Mouse (Mus musculus) C2C12 (cell line): ENCODE measurements around the gene Scgb1a1. TPM values are rescaled to one million over a fixed set of nuclear protein-coding genes. Genes with fewer than 3 reads are reported as not detected.
A peak's percentile ranks its signal among the peaks of the same experiment; 100 is the strongest.

Experiments
- H3K27me3 ChIP-seq: one replicate; pipeline ENCODE4 v1.6.1; 2011; ENCODE audit not compliant: control insufficient read depth, insufficient read depth, insufficient read length
- H3K36me3 ChIP-seq: one replicate; pipeline ENCODE4 v1.6.1; 2011; ENCODE audit not compliant: control insufficient read depth, insufficient read depth
- H3K4me3 ChIP-seq: one replicate; pipeline ENCODE4 v1.5.1; 2011; ENCODE audit warnings: mild to moderate bottlenecking, control low read depth; ENCODE audit not compliant: poor library complexity, insufficient read depth, severe bottlenecking
- H3K79me2 ChIP-seq: one replicate; pipeline ENCODE4 v1.6.1; 2011; ENCODE audit not compliant: control insufficient read depth, insufficient read depth
- H3K79me3 ChIP-seq: one replicate; pipeline ENCODE4 v1.6.1; 2011; ENCODE audit warnings: low read depth, control low read depth
- H3ac ChIP-seq: one replicate; pipeline ENCODE3; 2011; ENCODE audit warnings: low read depth; ENCODE audit not compliant: control insufficient read depth, insufficient read length
- CEBPB ChIP-seq: IDR thresholded peaks from one replicate; pipeline ENCODE4 v1.6.1; 2011; ENCODE audit warnings: low read depth, mild to moderate bottlenecking, control low read depth, moderate library complexity
- CTCF ChIP-seq: IDR thresholded peaks from one replicate; pipeline ENCODE4 v1.5.1; 2011; ENCODE audit not compliant: control insufficient read depth, insufficient read depth, insufficient read length
- FOSL1 ChIP-seq: IDR thresholded peaks from one replicate; pipeline ENCODE4 v1.8.0; 2011; ENCODE audit warnings: mild to moderate bottlenecking, low read length; ENCODE audit not compliant: poor library complexity, insufficient read depth, severe bottlenecking
- MAX ChIP-seq: IDR thresholded peaks from one replicate; pipeline ENCODE4 v1.6.1; 2011; ENCODE audit warnings: mild to moderate bottlenecking, control low read depth
- MYOD1 ChIP-seq: IDR thresholded peaks from one replicate; pipeline ENCODE4 v1.6.1; 2011; ENCODE audit warnings: low read depth; ENCODE audit not compliant: control insufficient read depth, insufficient read length
- MYOG ChIP-seq: IDR thresholded peaks from one replicate; pipeline ENCODE4 v1.6.1; 2011; ENCODE audit not compliant: control insufficient read depth, insufficient read length; ENCODE audit errors: extremely low read depth
- USF1 ChIP-seq: IDR thresholded peaks from one replicate; pipeline ENCODE4 v1.6.1; 2011; ENCODE audit warnings: low read depth, mild to moderate bottlenecking, control low read depth, moderate library complexity
- polyA plus RNA-seq: library from polyadenylated mRNA; unstranded; fragments of >200 nt; fragmentation: generic; extraction: Trizol; gene quantifications from one replicate; pipeline ENCODE4 v1.2.1, GENCODE M21; 2012; ENCODE audit warnings: missing spikeins

Scgb1a1 gene
- polyA plus RNA-seq, 1 experiment, result not detected

DNA sequence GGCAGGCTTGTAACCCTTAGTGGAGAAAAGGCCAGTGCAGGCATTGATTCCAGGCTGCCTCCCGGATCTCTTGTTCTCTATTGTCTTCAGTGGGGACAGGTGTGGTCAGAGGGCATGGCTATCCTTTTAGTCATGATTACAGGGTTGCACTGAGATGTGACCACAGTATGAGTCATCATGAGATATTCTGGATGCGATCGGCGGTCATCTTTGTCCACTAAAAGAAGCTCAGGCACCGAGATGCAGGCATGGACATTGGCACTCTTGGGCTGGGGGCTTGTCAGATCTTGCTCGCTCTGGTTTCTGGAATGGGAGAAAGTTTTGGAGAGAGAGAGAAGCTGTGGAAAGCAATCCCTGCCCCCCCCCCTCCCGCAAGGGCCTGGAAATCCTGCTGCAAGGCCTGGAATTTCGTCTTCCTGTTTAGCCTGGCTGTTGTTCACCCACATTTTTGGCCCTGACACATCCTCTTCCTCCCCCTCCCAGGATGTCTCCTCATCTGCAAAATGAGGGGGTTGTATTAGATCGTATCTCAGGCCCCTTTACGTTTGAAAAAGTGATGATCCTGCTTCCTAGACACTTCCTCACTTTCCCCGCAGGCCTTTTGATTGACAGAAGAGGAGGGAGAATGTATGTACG lies 13.9 kb downstream of the Scgb1a1 start:
- no peaks in the 10 kb centered on the region for H3K27me3 ChIP-seq
- H3K79me2 ChIP-seq, result no peaks in the 10 kb centered on the region
- no peaks in the 10 kb centered on the region for H3K36me3 ChIP-seq
- peak overlapping the region; percentile 31 for H3ac ChIP-seq
- H3K4me3 ChIP-seq, result no peak overlapping the region
- no peaks in the 10 kb centered on the region for H3K79me3 ChIP-seq
- peak; percentile 87 for TF ChIP-seq MYOD1
- TF ChIP-seq CEBPB, result peak; percentile 37
- peak; percentile 100 for TF ChIP-seq FOSL1
- TF ChIP-seq MAX, result no peak

DNA sequence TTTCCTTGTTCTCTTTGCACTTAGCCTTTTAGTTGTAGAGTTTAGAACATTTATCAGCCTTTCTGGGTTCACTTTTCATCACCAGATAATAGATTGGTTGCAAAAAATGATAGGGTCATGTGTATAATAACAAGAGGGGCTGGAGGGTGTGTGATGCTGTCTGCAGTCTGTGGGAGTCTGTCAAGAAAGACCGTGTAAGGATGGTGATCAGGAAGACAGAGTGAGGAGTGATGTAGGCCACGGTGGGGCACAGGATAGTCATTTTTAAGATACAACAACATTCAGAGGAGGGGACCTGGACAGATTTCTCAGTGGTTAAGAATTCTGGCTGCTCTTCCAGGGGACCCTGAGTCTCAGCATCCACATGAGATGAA lies 15.6 kb downstream of the Scgb1a1 start:
- Histone ChIP-seq H3K79me3 (no peaks in the 10 kb centered on the region), H3K27me3 (no peaks in the 10 kb centered on the region), H3K4me3 (no peak overlapping the region), H3K79me2 (no peaks in the 10 kb centered on the region), H3ac (no peak overlapping the region), H3K36me3 (no peaks in the 10 kb centered on the region)
- TF ChIP-seq USF1 (no peak), MAX (no peak), MYOG (no peak), CTCF (no peak), CEBPB (no peak), MYOD1 (no peak), FOSL1 (no peak)

DNA sequence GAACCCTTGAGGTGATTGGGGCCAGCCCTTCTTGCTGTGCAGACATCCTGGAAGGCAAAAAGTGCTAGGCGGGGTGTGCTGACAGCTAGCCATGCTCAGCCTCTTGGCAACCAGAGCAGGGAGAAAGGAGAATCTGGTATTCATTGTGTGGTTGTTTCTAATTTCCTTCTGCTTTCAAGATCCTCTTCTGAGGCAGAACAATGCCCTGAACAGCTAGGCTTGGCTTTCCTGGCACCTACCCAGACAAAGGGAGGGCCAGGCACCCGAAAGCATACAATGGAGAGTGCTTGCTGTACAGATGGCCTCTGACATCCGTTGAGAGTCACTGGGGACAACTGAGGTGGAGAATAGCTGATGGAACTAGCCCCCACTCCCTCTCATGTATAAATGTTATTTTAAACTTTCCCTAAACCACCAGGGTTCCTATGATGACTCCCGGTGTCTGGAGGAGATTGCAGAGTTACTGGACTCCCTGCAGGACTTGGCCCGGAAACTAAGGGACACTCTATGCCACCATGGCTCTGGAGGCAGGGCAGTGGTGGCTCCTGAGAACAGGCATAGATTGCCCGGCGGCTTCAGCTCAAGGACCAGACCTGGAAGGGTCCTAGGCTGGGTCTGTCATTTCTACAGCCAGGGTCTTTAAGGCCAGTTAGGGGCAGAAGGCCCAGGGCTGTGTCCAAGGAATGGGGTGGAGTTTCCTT lies 16.2 kb downstream of the Scgb1a1 start:
- Histone ChIP-seq H3K4me3 (no peak overlapping the region), H3K36me3 (no peaks in the 10 kb centered on the region), H3K27me3 (no peaks in the 10 kb centered on the region), H3ac (no peak overlapping the region), H3K79me3 (no peaks in the 10 kb centered on the region), H3K79me2 (no peaks in the 10 kb centered on the region)
- TF ChIP-seq MYOG, result no peak
- TF ChIP-seq MAX, result peak; percentile 13

DNA sequence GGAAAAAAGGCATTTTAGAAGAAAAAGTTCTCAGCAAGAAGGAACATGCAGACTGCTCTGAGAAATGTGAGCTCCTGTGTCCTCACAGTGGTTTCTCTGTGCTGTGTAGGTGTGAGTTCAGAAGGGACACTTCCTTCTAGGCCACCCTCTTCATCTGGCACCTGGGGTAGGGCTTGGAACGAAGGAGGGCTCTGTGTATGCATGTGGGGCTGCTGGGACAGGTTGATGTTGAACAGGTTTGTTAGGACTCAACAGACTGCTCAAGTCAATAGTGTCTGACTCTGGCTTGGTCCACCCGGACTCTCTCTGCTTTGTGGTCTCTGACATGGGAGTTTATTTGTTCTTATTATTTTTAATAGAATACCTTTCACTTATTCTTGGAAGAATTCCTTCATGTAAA lies 17.4 kb downstream of the Scgb1a1 start:
- no peak for TF ChIP-seq CEBPB
- no peak for TF ChIP-seq CTCF
- TF ChIP-seq FOSL1, result no peak
- no peak for TF ChIP-seq MYOG
- no peak for TF ChIP-seq MAX
- TF ChIP-seq MYOD1, result no peak
- no peak for TF ChIP-seq USF1

DNA sequence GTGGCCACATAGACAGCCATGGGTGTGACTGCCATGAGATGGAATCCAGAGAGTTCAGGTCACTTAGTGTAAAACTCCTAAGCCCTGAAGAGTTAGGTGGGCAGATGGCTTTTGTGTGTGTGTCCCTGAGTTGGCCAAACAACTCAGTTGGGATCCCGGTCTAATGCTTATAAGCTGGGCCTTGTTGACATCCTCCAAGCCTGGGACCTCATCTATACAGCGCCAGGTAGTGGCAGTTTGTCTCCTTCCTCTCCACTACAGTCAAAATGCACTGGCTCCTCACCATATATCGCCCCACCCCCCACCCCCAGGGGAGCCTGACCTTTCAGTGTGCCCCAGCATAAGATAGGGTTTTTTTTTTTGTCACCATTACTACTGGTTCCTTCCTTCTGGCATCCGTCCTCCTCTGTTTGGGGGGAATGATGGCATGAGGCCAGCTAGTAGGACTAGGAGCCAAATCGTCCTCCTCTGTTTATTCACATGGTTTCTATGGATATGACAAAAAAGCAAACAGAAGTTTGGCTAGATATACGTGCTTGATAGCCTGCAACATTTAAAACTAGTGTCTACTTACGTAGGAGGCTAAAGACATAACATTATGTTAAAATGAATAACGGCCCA lies 18.0 kb downstream of the Scgb1a1 start:
- Histone ChIP-seq H3ac (no peak overlapping the region), H3K4me3 (no peak overlapping the region), H3K79me3 (no peaks in the 10 kb centered on the region), H3K27me3 (no peaks in the 10 kb centered on the region), H3K36me3 (no peaks in the 10 kb centered on the region), H3K79me2 (no peaks in the 10 kb centered on the region)
- TF ChIP-seq FOSL1, result no peak
- TF ChIP-seq MYOG, result no peak
- no peak for TF ChIP-seq MYOD1
- TF ChIP-seq MAX, result no peak
- no peak for TF ChIP-seq CTCF
- TF ChIP-seq USF1, result no peak
- no peak for TF ChIP-seq CEBPB

More for the DNA sequence above, 17.4 kb downstream of the Scgb1a1 start:
- Histone ChIP-seq H3K4me3 (no peak overlapping the region), H3K27me3 (no peaks in the 10 kb centered on the region), H3K79me3 (no peaks in the 10 kb centered on the region), H3ac (no peak overlapping the region), H3K36me3 (no peaks in the 10 kb centered on the region), H3K79me2 (no peaks in the 10 kb centered on the region)

DNA sequence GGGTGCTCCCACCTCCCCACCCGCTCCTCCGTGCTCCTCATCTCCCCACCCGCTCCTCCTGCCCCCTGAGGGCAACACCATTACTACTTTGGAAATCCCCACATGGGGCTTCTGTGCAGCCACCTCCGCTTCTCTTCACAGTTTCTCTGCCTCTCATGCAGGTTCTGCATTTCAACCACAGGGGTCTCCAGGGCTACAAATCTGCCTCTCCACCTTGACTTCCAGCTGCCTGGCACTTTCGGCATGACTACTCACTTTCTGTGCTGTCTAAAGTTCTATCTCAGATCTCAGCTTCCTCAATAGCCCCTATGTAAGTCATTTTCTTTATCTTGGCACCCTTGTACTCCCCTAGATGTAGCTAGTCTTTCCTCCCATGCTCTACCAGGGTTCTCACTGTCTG lies 20.5 kb downstream of the Scgb1a1 start:
- H3K79me3 ChIP-seq, result no peaks in the 10 kb centered on the region
- no peak overlapping the region for H3ac ChIP-seq
- no peaks in the 10 kb centered on the region for H3K27me3 ChIP-seq
- TF ChIP-seq USF1, result no peak
- no peak for TF ChIP-seq MAX
- no peak for TF ChIP-seq CTCF
- H3K4me3 ChIP-seq, result no peak overlapping the region
- H3K36me3 ChIP-seq, result no peaks in the 10 kb centered on the region
- H3K79me2 ChIP-seq, result no peaks in the 10 kb centered on the region
